Mouse (Mus musculus) liver, embryonic 16.5 days (tissue): ENCODE measurements around the gene Emilin2. TPM values are rescaled to one million over a fixed set of nuclear protein-coding genes. Genes with fewer than 3 reads are reported as not detected.

Experiments used
- ATAC-seq: fragments of 200-750 bp; cut with Nextera tagmentation; 2 replicates; pipeline ENCODE4 v1.8.0; 2017; ENCODE audit warnings: low read depth, mild to moderate bottlenecking, moderate number of reproducible peaks, moderate library complexity
- H3K27ac ChIP-seq: fragments of 300-500 bp; sonication (generic); 2 replicates; pipeline ENCODE4 v1.5.1; 2014; ENCODE audit warnings: mild to moderate bottlenecking, low read length
- H3K27me3 ChIP-seq: fragments of 300-500 bp; sonication (generic); 2 replicates; pipeline ENCODE4 v1.6.1; 2014; ENCODE audit warnings: low read depth, low read length, mixed read lengths; ENCODE audit not compliant: control insufficient read depth, insufficient read depth
- H3K36me3 ChIP-seq: fragments of 300-500 bp; sonication (generic); 2 replicates; pipeline ENCODE4 v1.6.1; 2014; ENCODE audit warnings: mild to moderate bottlenecking; ENCODE audit not compliant: control insufficient read depth, insufficient read depth
- H3K4me1 ChIP-seq: fragments of 300-500 bp; sonication (generic); 2 replicates; pipeline ENCODE4 v1.6.1; 2014; ENCODE audit warnings: low read depth, low read length, mixed read lengths; ENCODE audit not compliant: control insufficient read depth
- H3K4me2 ChIP-seq: fragments of 300-500 bp; sonication (generic); 2 replicates; pipeline ENCODE4 v1.6.1; 2014; ENCODE audit warnings: low read depth, low read length, mixed read lengths
- H3K4me3 ChIP-seq: fragments of 300-500 bp; sonication (generic); 2 replicates; pipeline ENCODE4 v1.5.1; 2014; ENCODE audit warnings: low read depth, mild to moderate bottlenecking, low read length
- H3K9ac ChIP-seq: fragments of 300-500 bp; sonication (generic); 2 replicates; pipeline ENCODE4 v1.6.1; 2014; ENCODE audit warnings: low read depth, low read length
- H3K9me3 ChIP-seq: fragments of 300-500 bp; sonication (generic); replicated peaks from 2 replicates; pipeline ENCODE4 v1.6.1; 2016; ENCODE audit warnings: low read length; ENCODE audit not compliant: control insufficient read depth
- WGBS: fragments of 180-500 bp; shearing (Covaris S2); extraction: QIAGEN DNeasy Blood & Tissue Kit; methylation state at CpG from one replicate; pipeline ENCODE4 v1.1.7; 2014; ENCODE audit not compliant: insufficient replicate concordance; 5-methylcytosine and 5-hydroxymethylcytosine counted together
- polyA plus RNA-seq: library from polyadenylated mRNA; unstranded; fragments of >200 nt; fragmentation: Nextera tagmentation; extraction: Ambion mirVana; gene quantifications from 2 replicates; pipeline ENCODE4 v1.2.1, GENCODE M21; 2015

Emilin2 gene
- polyA plus RNA-seq, 1 experiment from 2014 or later, result 20.0 TPM

- Histone ChIP-seq H3K4me1 (peaks cover 20% of the 10 kb centered on the region), H3K27ac (no peak overlapping the region), H3K9me3 (no peaks in the 10 kb centered on the region), H3K4me3 (no peak overlapping the region), H3K27me3 (no peaks in the 10 kb centered on the region), H3K36me3 (peaks cover 28% of the 10 kb centered on the region), H3K4me2 (no peak overlapping the region), H3K9ac (no peak overlapping the region)
- WGBS, result 41% methylated on average over 5 of the region's 5 CpGs
- ATAC-seq, result peak; percentile 53
Observed at GRCm38 (mm10) chr17:71225091-71225490, 86.7 kb downstream of the Emilin2 start.

GRCm38 (mm10) chr17:71224521-71224920 lies 87.3 kb downstream of the Emilin2 start:
- no peaks in the 10 kb centered on the region for H3K27me3 ChIP-seq
- H3K9ac ChIP-seq, result no peak overlapping the region
- H3K27ac ChIP-seq, result peak overlapping the region; percentile 42; the same call in 1 of the 2 replicates
- peaks cover 26% of the 10 kb centered on the region for H3K36me3 ChIP-seq
- H3K4me3 ChIP-seq, result no peak overlapping the region
- H3K9me3 ChIP-seq, result no peaks in the 10 kb centered on the region
- WGBS, result 63% methylated on average over 2 of the region's 2 CpGs
- no peak overlapping the region for H3K4me2 ChIP-seq
- H3K4me1 ChIP-seq, result peaks cover 20% of the 10 kb centered on the region
- no peak for ATAC-seq

GRCm38 (mm10) chr17:71223676-71224075 lies 88.1 kb downstream of the Emilin2 start:
- WGBS, result 55% methylated on average over 5 of the region's 5 CpGs
- peaks cover 23% of the 10 kb centered on the region for H3K36me3 ChIP-seq
- H3K4me3 ChIP-seq, result no peak overlapping the region
- H3K4me1 ChIP-seq, result peaks cover 20% of the 10 kb centered on the region
- H3K9ac ChIP-seq, result no peak overlapping the region
- ATAC-seq, result no peak
- H3K27ac ChIP-seq, result no peak overlapping the region
- no peaks in the 10 kb centered on the region for H3K9me3 ChIP-seq
- H3K4me2 ChIP-seq, result no peak overlapping the region
- no peaks in the 10 kb centered on the region for H3K27me3 ChIP-seq

GRCm38 (mm10) chr17:71221383-71221782 lies 90.4 kb downstream of the Emilin2 start:
- Histone ChIP-seq H3K36me3 (peaks cover 34% of the 10 kb centered on the region), H3K4me2 (no peak overlapping the region), H3K27me3 (no peaks in the 10 kb centered on the region), H3K4me1 (peaks cover 22% of the 10 kb centered on the region), H3K9me3 (no peaks in the 10 kb centered on the region), H3K4me3 (no peak overlapping the region), H3K9ac (no peak overlapping the region), H3K27ac (no peak overlapping the region)
- 73% methylated on average over 3 of the region's 3 CpGs for WGBS
- no peak for ATAC-seq

- 76% methylated on average over 5 of the region's 5 CpGs for WGBS
- H3K36me3 ChIP-seq, result peaks cover 24% of the 10 kb centered on the region
- H3K9me3 ChIP-seq, result no peaks in the 10 kb centered on the region
- no peak overlapping the region for H3K27ac ChIP-seq
- H3K4me3 ChIP-seq, result no peak overlapping the region
- no peak for ATAC-seq
- peaks cover 44% of the 10 kb centered on the region for H3K4me1 ChIP-seq
- H3K9ac ChIP-seq, result no peak overlapping the region
- no peaks in the 10 kb centered on the region for H3K27me3 ChIP-seq
- H3K4me2 ChIP-seq, result no peak overlapping the region
Observed at GRCm38 (mm10) chr17:71217111-71217685, 94.6 kb downstream of the Emilin2 start.

- no peaks in the 10 kb centered on the region for H3K27me3 ChIP-seq
- H3K4me2 ChIP-seq, result peak overlapping the region; percentile 25
- no peaks in the 10 kb centered on the region for H3K9me3 ChIP-seq
- H3K4me3 ChIP-seq, result no peak overlapping the region
- peak overlapping the region; percentile 48 for H3K27ac ChIP-seq
- whole genome bisulfite sequencing, result 75% methylated on average over 2 of the region's 2 CpGs
- peaks cover 49% of the 10 kb centered on the region for H3K4me1 ChIP-seq
- H3K36me3 ChIP-seq, result peaks cover 24% of the 10 kb centered on the region
- no peak for ATAC-seq
- no peak overlapping the region for H3K9ac ChIP-seq
Observed at GRCm38 (mm10) chr17:71216263-71216662, 95.5 kb downstream of the Emilin2 start.

GRCm38 (mm10) chr17:71215241-71215839 lies 96.4 kb downstream of the Emilin2 start:
- peaks cover 52% of the 10 kb centered on the region for H3K4me1 ChIP-seq
- peak overlapping the region; percentile 43 for H3K4me3 ChIP-seq
- 26% methylated on average over 2 of the region's 2 CpGs for WGBS
- no peaks in the 10 kb centered on the region for H3K9me3 ChIP-seq
- no peak for ATAC-seq
- peaks cover 19% of the 10 kb centered on the region for H3K36me3 ChIP-seq
- peak overlapping the region; percentile 59 for H3K4me2 ChIP-seq
- no peaks in the 10 kb centered on the region for H3K27me3 ChIP-seq
- peak overlapping the region; percentile 48; the same call in 1 of the 2 replicates for H3K27ac ChIP-seq
- peak overlapping the region; percentile 56 for H3K9ac ChIP-seq

GRCm38 (mm10) chr17:71214514-71215240 lies 97.1 kb downstream of the Emilin2 start:
- Histone ChIP-seq H3K9me3 (no peaks in the 10 kb centered on the region), H3K4me2 (peak overlapping the region; percentile 59), H3K27me3 (no peaks in the 10 kb centered on the region), H3K36me3 (peaks cover 18% of the 10 kb centered on the region), H3K27ac (peak overlapping the region; percentile 63), H3K4me1 (peaks cover 59% of the 10 kb centered on the region), H3K9ac (peak overlapping the region; percentile 56), H3K4me3 (peak overlapping the region; percentile 43)
- WGBS, result 34% methylated on average over 17 of the region's 17 CpGs
- ATAC-seq, result peak; percentile 40; the same call in 1 of the 2 replicates

- Histone ChIP-seq H3K36me3 (peaks cover 15% of the 10 kb centered on the region), H3K27ac (peak overlapping the region; percentile 63), H3K4me1 (peaks cover 64% of the 10 kb centered on the region), H3K9me3 (no peaks in the 10 kb centered on the region), H3K9ac (no peak overlapping the region), H3K27me3 (no peaks in the 10 kb centered on the region), H3K4me2 (peak overlapping the region; percentile 59), H3K4me3 (no peak overlapping the region)
- WGBS, result 80% methylated on average over 1 of the region's 1 CpGs
- ATAC-seq, result no peak
Observed at GRCm38 (mm10) chr17:71213666-71214065, 98.1 kb downstream of the Emilin2 start.
